Mouse (Mus musculus): ENCODE results near the gene Spsb1. TPM values are rescaled to one million over a fixed set of nuclear protein-coding genes. Genes with fewer than 3 reads are reported as not detected.

Gene Spsb1
- polyA plus RNA-seq, 1 experiment from 2014 or later = 15.1 TPM

DNA sequence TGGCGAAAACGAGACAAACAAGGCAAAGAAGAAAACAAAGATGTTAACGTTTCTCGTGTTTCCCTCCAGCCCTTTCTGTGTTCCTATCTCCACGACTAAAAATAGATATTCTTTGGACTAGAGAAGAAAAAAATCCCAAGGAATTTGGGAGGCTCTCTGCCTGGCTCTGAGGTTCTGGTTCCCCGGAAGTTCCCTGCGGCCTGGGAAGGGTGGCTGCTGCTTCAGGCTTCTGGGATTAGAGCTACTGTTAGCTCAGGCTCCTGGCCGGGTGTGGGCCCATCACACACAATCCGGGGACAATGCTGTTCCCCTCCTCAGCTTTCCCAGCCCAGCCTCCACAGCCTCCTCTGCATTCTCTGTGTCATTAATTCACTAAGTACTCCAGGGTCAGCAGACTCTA is 86.8 kb downstream of the Spsb1 start:
- Histone ChIP-seq H3K9ac (ENCODE audit: low read length) (peak overlapping the region; percentile 39), H3K4me3 (ENCODE audit: low read length) (no peak overlapping the region), H3K9me3 (ENCODE audit: control insufficient read depth, low read length) (no peaks in the 10 kb centered on the region), H3K27me3 (ENCODE audit: control insufficient read depth, insufficient read depth, low read depth, low read length) (no peaks in the 10 kb centered on the region), H3K27ac (ENCODE audit: low read length) (peak overlapping the region; percentile 55), H3K36me3 (ENCODE audit: control insufficient read depth, insufficient read depth, low read length) (no peaks in the 10 kb centered on the region), H3K4me1 (replicated peaks; ENCODE audit: control insufficient read depth, insufficient read depth, low read length) (peaks cover 24% of the 10 kb centered on the region), H3K4me2 (ENCODE audit: low read depth, low read length) (no peak overlapping the region)
- 35% methylated on average over 9 of the region's 9 CpGs for WGBS
- ATAC-seq (ENCODE audit: low read depth) = no peak

DNA sequence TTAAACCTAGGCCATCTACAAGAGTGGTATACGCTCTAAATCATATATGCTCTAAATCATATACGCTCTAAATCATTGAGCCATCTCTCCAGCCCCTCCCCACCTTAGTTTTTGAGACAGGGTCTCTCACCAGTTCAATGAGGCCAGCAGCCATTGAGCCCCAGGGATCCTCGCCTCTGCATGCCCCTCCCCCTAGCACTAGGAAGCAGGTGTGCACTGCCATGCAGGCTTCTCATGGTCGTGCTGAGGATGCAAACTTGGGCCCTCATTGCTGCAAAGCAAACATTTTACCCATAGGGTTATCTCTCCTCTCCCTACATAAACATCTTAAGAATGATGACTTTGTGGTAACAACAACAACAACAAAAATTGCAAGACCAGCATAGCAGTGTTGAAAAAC is 87.5 kb downstream of the Spsb1 start:
- ATAC-seq (ENCODE audit: low read depth) = no peak
- H3K4me1 ChIP-seq (replicated peaks; ENCODE audit: control insufficient read depth, insufficient read depth, low read length) = peaks cover 24% of the 10 kb centered on the region
- no peak overlapping the region for H3K4me3 ChIP-seq (ENCODE audit: low read length)
- no peaks in the 10 kb centered on the region for H3K27me3 ChIP-seq (ENCODE audit: control insufficient read depth, insufficient read depth, low read depth, low read length)
- H3K9me3 ChIP-seq (ENCODE audit: control insufficient read depth, low read length) = no peaks in the 10 kb centered on the region
- H3K36me3 ChIP-seq (ENCODE audit: control insufficient read depth, insufficient read depth, low read length) = no peaks in the 10 kb centered on the region
- WGBS = 62% methylated on average over 4 of the region's 4 CpGs
- H3K4me2 ChIP-seq (ENCODE audit: low read depth, low read length) = no peak overlapping the region
- no peak overlapping the region for H3K27ac ChIP-seq (ENCODE audit: low read length)
- no peak overlapping the region for H3K9ac ChIP-seq (ENCODE audit: low read length)

- Histone ChIP-seq H3K4me1 (replicated peaks; ENCODE audit: control insufficient read depth, insufficient read depth, low read length) (peaks cover 12% of the 10 kb centered on the region; the same call in 1 of the 2 replicates), H3K27me3 (ENCODE audit: control insufficient read depth, insufficient read depth, low read depth, low read length) (no peaks in the 10 kb centered on the region), H3K9me3 (ENCODE audit: control insufficient read depth, low read length) (no peaks in the 10 kb centered on the region), H3K4me2 (ENCODE audit: low read depth, low read length) (no peak overlapping the region), H3K36me3 (ENCODE audit: control insufficient read depth, insufficient read depth, low read length) (no peaks in the 10 kb centered on the region), H3K27ac (ENCODE audit: low read length) (no peak overlapping the region), H3K4me3 (ENCODE audit: low read length) (no peak overlapping the region), H3K9ac (ENCODE audit: low read length) (no peak overlapping the region)
- ATAC-seq (ENCODE audit: low read depth) = no peak
- 63% methylated on average over 4 of the region's 4 CpGs for WGBS
These were observed 90.4 kb downstream of the Spsb1 start for GRCm38 (mm10) chr4:149864395-149864794.

DNA sequence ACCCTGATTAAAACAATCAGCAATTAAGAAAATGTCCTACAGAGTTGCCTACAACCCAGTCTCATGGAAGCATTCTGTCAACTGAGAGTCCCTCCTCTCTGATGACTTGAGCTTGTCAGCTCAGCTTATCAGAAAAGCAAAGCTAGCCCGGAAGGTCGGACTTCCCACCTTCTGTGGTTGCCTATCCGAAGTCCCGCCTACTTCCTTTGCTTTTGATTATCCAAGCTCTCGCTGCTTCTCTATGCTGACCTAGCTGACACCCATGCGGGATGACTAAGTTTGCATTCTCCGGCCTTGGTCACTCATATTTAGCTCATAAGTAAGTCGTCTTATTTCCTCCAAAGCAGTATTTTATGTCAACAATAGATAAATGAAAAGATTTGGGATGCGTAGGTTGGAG is 91.3 kb downstream of the Spsb1 start:
- no peak overlapping the region for H3K4me3 ChIP-seq (ENCODE audit: low read length)
- no peaks in the 10 kb centered on the region for H3K9me3 ChIP-seq (ENCODE audit: control insufficient read depth, low read length)
- no peak for ATAC-seq (ENCODE audit: low read depth)
- WGBS = 57% methylated on average over 9 of the region's 9 CpGs
- no peaks in the 10 kb centered on the region for H3K27me3 ChIP-seq (ENCODE audit: control insufficient read depth, insufficient read depth, low read depth, low read length)
- no peak overlapping the region for H3K9ac ChIP-seq (ENCODE audit: low read length)
- peaks cover 12% of the 10 kb centered on the region; the same call in 1 of the 2 replicates for H3K4me1 ChIP-seq (replicated peaks; ENCODE audit: control insufficient read depth, insufficient read depth, low read length)
- H3K4me2 ChIP-seq (ENCODE audit: low read depth, low read length) = no peak overlapping the region
- no peak overlapping the region for H3K27ac ChIP-seq (ENCODE audit: low read length)
- no peaks in the 10 kb centered on the region for H3K36me3 ChIP-seq (ENCODE audit: control insufficient read depth, insufficient read depth, low read length)

DNA sequence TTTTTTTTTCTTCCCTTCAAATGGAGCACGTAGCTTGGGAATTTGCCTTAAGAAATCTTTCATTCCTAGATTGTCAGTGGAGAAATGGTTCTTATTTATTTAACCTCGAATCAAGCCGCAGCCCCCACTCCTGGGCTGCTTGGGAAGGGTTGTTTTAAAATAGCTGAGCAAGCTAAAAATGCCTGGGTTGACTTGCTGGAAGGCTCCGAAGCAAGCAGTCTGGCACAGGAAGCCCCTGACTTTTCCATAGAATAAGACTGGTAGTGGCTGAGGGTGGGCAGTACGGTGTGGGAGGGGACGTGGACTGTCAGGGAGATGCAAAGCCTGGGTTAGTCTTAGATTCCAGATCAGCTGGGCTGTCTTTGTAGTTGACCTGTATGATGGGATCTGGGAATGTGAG is 94.5 kb downstream of the Spsb1 start:
- no peak for ATAC-seq (ENCODE audit: low read depth)
- Histone ChIP-seq H3K9me3 (ENCODE audit: control insufficient read depth, low read length) (no peaks in the 10 kb centered on the region), H3K27me3 (ENCODE audit: control insufficient read depth, insufficient read depth, low read depth, low read length) (no peaks in the 10 kb centered on the region), H3K27ac (ENCODE audit: low read length) (no peak overlapping the region), H3K4me2 (ENCODE audit: low read depth, low read length) (no peak overlapping the region), H3K4me3 (ENCODE audit: low read length) (no peak overlapping the region), H3K4me1 (replicated peaks; ENCODE audit: control insufficient read depth, insufficient read depth, low read length) (peaks cover 10% of the 10 kb centered on the region; the same call in 1 of the 2 replicates), H3K36me3 (ENCODE audit: control insufficient read depth, insufficient read depth, low read length) (no peaks in the 10 kb centered on the region), H3K9ac (ENCODE audit: low read length) (no peak overlapping the region)
- 47% methylated on average over 6 of the region's 6 CpGs for WGBS

DNA sequence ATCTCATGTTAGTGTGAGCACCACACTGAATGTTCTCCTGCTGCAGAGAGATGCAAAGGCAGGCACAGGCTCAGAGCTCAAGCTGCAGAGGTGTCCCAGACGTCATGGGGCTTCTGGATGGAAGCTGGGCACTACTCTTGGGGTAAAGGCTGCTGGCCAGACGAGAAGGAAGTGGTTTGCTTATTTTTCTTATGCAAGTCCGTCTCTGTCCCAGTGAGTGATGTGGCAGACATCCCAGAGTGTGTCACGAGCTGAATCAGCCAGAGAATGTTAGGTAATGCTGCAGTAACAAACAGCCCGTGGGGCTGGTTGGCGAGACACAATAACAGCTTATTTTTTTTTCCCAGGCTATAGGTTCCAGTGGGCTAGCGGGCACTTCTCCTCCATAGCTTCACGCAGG is 96.3 kb downstream of the Spsb1 start:
- no peaks in the 10 kb centered on the region for H3K36me3 ChIP-seq (ENCODE audit: control insufficient read depth, insufficient read depth, low read length)
- H3K4me3 ChIP-seq (ENCODE audit: low read length) = no peak overlapping the region
- no peaks in the 10 kb centered on the region for H3K27me3 ChIP-seq (ENCODE audit: control insufficient read depth, insufficient read depth, low read depth, low read length)
- WGBS = 50% methylated on average over 8 of the region's 8 CpGs
- no peaks in the 10 kb centered on the region for H3K9me3 ChIP-seq (ENCODE audit: control insufficient read depth, low read length)
- H3K4me2 ChIP-seq (ENCODE audit: low read depth, low read length) = no peak overlapping the region
- H3K4me1 ChIP-seq (replicated peaks; ENCODE audit: control insufficient read depth, insufficient read depth, low read length) = peaks cover 5% of the 10 kb centered on the region; the same call in 1 of the 2 replicates
- no peak overlapping the region for H3K27ac ChIP-seq (ENCODE audit: low read length)
- peak; percentile 27; the same call in 1 of the 2 replicates for ATAC-seq (ENCODE audit: low read depth)
- H3K9ac ChIP-seq (ENCODE audit: low read length) = no peak overlapping the region

DNA sequence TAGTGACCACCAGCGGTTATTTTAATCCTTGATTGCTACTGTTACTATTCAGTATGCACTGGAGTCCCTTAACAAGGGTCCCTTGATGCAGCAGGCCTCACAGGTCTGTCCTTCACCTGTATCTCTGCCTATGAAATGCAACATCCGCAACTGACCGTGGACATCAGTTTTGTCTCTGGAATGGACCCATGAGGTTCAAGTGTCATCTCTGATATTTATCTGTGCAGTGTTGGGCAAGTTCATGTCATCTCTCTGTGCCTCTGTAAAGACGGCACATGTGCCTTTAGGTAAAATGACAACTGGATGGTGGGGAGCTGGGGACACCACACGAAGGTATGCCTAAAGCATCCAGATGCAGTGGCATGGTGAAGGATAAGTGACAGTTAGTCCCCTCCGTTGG is 96.7 kb downstream of the Spsb1 start:
- Histone ChIP-seq H3K4me3 (ENCODE audit: low read length) (no peak overlapping the region), H3K27me3 (ENCODE audit: control insufficient read depth, insufficient read depth, low read depth, low read length) (no peaks in the 10 kb centered on the region), H3K9ac (ENCODE audit: low read length) (no peak overlapping the region), H3K9me3 (ENCODE audit: control insufficient read depth, low read length) (no peaks in the 10 kb centered on the region), H3K27ac (ENCODE audit: low read length) (no peak overlapping the region), H3K4me2 (ENCODE audit: low read depth, low read length) (no peak overlapping the region), H3K36me3 (ENCODE audit: control insufficient read depth, insufficient read depth, low read length) (no peaks in the 10 kb centered on the region), H3K4me1 (replicated peaks; ENCODE audit: control insufficient read depth, insufficient read depth, low read length) (peaks cover 5% of the 10 kb centered on the region; the same call in 1 of the 2 replicates)
- no peak for ATAC-seq (ENCODE audit: low read depth)
- 79% methylated on average over 6 of the region's 6 CpGs for WGBS

DNA sequence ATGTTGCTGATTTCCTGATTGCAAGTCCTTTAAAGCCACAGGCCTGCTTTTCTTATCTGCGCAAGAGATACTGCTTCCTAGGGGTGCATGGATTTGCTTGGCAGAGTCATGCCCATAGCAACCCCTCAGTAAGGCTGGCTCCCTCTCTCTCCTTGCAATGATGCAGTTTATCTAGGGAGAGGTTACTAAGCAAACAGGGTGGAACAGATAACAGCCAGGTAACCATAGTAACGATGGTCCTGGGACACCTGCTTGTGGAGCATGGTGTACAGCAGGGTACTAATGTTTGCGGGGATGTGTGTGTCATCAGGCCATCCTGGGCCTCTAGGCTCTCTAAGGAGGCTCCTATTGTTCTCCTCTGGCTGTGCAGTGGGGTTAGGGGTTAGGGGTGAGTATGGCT is 97.2 kb downstream of the Spsb1 start:
- H3K27ac ChIP-seq (ENCODE audit: low read length) = no peak overlapping the region
- 54% methylated on average over 3 of the region's 3 CpGs for WGBS
- H3K9ac ChIP-seq (ENCODE audit: low read length) = no peak overlapping the region
- no peak for ATAC-seq (ENCODE audit: low read depth)
- H3K36me3 ChIP-seq (ENCODE audit: control insufficient read depth, insufficient read depth, low read length) = no peaks in the 10 kb centered on the region
- H3K4me2 ChIP-seq (ENCODE audit: low read depth, low read length) = no peak overlapping the region
- no peak overlapping the region for H3K4me3 ChIP-seq (ENCODE audit: low read length)
- H3K27me3 ChIP-seq (ENCODE audit: control insufficient read depth, insufficient read depth, low read depth, low read length) = no peaks in the 10 kb centered on the region
- no peaks in the 10 kb centered on the region for H3K9me3 ChIP-seq (ENCODE audit: control insufficient read depth, low read length)
- H3K4me1 ChIP-seq (replicated peaks; ENCODE audit: control insufficient read depth, insufficient read depth, low read length) = peaks cover 5% of the 10 kb centered on the region; the same call in 1 of the 2 replicates

DNA sequence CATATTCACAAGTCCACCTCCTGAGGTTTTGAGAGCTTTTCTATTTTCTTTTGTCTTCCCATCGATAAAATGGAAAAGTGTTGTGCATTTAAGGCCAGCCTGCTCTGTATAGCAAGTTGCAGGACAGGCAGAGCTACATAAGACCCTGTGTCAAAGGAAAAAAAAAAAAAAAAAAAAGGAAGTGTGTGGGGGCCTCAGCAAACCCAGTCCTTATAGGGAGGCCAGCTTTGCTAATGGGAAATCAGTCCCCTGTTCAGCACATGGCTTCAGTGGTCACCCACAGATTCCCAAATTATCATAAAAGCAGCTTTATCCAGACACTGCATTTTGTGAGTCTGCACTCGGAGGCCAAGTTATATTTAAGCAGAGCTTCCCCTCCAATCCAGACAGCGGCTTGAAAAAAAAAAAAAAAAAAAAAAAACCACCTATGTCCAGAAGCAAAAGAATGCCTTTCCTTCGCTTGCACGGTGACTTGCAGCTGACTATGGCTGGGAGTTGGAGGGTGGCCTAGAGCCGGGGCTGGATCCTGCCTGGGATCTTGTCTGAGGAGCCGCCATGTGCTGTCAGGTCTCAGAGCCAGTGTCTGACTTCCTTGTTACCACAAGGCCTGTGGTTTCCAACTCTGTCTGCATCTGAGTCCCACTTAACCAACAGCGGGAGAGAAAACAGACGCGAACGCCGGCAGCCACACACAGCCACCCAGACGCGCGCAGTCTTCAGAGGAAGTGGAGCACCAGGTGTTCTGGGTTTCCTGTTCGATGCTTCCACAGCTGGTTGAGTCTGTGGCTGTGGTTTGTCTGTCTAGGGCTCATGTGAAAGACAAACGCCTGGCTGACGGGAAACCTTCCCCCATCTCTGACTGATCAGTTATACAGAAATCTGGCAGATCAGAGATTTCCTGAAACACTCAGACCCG is 98.7 kb downstream of the Spsb1 start:
- H3K9ac ChIP-seq (ENCODE audit: low read length) = no peak overlapping the region
- peaks cover 5% of the 10 kb centered on the region; the same call in 1 of the 2 replicates for H3K4me1 ChIP-seq (replicated peaks; ENCODE audit: control insufficient read depth, insufficient read depth, low read length)
- H3K9me3 ChIP-seq (ENCODE audit: control insufficient read depth, low read length) = no peaks in the 10 kb centered on the region
- H3K36me3 ChIP-seq (ENCODE audit: control insufficient read depth, insufficient read depth, low read length) = no peaks in the 10 kb centered on the region
- ATAC-seq (ENCODE audit: low read depth) = no peak
- H3K4me3 ChIP-seq (ENCODE audit: low read length) = no peak overlapping the region
- no peak overlapping the region for H3K27ac ChIP-seq (ENCODE audit: low read length)
- 41% methylated on average over 19 of the region's 19 CpGs for WGBS
- H3K27me3 ChIP-seq (ENCODE audit: control insufficient read depth, insufficient read depth, low read depth, low read length) = no peaks in the 10 kb centered on the region
- H3K4me2 ChIP-seq (ENCODE audit: low read depth, low read length) = no peak overlapping the region

Measured in lung, embryonic 16.5 days (tissue).